Mouse (Mus musculus): ENCODE results near the gene Hist1h4d.
"Not testable (repeated sequence)": the region's sequence is repeated elsewhere in the genome, so short reads cannot be mapped to it uniquely, and the experiment has no call there.

The Hist1h4d gene

DNA sequence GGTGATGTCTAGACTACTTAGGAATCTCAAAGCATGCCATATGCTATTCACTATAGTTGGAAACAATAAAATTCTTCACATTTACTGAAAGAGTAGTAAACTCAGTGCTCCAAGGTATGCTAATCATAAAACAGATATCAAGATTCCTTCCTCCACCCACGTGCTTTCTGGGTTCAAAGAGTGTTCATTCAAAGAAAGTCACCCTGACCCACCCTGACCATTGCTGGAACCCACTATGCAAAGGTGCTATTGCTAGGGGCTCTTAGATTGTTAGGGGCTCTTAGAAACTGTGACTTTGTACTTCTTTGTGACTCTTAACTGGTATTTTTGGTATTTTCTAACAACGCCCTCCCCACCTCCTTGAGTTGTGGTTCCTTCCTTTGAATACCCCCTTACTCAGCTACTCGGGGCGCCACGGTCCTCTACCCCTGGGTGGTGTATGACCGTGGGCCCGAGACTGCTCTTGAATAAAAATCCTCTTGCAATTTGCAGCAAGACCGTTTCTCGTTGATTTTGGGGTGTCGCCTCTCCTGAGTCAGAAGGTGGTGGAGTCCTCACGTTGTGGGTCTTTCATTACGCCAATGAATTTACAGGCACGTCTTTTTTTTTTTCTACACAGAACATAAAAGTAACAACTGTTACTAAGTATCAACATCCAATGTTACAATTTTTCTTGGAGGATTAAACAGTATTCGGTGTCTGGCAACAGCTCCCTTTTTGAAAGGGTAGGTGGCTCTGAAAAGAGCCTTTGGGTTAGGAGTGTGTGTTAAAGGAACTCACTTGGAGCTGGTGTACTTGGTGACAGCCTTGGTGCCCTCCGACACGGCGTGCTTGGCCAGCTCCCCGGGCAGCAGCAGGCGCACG lies 8.1 kb upstream of the Hist1h4d start:
- not testable (repeated sequence) for DNase-seq (ENCODE audit: low read depth, low spot score)

DNA sequence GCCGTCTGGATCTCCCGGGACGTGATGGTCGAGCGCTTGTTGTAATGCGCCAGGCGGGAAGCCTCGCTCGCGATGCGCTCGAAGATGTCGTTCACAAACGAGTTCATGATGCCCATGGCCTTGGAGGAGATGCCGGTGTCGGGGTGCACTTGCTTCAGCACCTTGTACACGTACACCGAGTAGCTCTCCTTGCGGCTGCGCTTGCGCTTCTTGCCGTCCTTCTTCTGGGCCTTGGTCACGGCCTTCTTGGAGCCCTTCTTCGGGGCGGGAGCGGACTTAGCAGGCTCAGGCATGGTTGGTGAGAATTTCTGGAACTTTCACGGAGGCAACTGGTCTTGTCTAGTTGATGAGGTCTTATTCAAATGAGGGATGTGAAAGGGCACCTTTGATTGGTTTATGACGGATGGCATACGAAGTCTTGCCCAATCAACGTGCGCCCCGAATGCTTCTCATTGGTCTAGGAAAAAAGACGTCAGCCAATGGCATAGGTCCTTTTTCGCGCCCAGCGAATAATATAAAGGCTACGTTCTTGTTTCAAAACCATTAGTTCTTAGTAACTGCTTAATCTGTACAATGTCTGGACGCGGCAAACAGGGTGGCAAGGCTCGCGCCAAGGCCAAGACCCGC lies 7.4 kb upstream of the Hist1h4d start, which contains the start of the genes Hist1h2bf and Hist1h2ad:
Gene Hist1h2bf (minus strand): TSS at position 299 of the 627 bp plus-strand sequence.
Gene Hist1h2ad (plus strand): TSS at position 484 of the 627 bp plus-strand sequence.
- peak; percentile 97 for DNase-seq (ENCODE audit: low read depth, low spot score)

DNA sequence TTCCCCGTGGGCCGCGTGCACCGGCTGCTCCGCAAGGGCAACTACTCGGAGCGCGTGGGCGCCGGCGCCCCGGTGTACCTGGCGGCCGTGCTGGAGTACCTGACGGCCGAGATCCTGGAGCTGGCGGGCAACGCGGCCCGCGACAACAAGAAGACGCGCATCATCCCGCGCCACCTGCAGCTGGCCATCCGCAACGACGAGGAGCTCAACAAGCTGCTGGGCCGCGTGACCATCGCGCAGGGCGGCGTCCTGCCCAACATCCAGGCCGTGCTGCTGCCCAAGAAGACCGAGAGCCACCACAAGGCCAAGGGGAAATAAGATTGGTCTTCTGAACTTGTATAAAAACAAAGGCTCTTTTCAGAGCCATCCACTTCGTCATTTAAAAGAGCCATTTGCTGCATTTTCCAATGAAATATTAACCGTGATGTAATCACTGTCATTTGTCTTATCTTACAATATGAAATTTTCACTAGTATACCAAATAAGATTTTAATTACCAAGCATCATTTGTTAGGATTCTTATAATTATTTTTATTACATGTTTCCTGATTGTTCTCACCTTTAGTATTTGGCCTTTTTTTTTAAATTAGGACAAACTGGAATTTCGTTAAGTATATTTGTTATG lies 6.7 kb upstream of the Hist1h4d start:
- DNase-seq (ENCODE audit: low read depth, low spot score), result not testable (repeated sequence)

DNA sequence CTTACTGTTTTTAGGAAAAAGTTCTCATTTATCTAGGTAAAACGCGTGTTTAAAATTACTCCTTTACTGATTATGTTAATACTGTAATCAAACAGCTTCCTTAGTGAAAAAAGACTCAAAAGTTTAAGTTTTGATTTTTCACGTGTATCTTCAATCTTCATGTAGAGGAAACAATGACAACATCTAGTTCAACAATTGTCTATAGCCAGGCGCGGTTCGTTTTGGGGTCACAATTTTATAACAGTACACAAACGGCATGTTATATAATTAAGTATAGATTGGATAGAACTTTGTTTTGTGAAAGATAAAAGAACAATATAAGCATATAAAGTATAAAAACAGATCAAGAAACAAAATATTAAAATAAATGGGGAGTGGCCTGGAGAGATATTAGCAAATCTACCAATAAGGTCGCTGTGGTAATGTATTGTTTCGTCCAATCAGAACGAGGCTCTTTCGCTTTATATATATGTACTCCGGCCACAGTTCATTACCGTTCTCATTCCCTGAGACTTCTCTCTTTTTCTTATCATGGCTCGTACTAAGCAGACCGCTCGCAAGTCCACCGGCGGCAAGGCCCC lies 6.0 kb upstream of the Hist1h4d start, which contains the start of gene Hist1h3d:
Gene Hist1h3d (plus strand): TSS at position 493 of the 581 bp plus-strand sequence.
- peak; percentile 87 for DNase-seq (ENCODE audit: low read depth, low spot score)

DNA sequence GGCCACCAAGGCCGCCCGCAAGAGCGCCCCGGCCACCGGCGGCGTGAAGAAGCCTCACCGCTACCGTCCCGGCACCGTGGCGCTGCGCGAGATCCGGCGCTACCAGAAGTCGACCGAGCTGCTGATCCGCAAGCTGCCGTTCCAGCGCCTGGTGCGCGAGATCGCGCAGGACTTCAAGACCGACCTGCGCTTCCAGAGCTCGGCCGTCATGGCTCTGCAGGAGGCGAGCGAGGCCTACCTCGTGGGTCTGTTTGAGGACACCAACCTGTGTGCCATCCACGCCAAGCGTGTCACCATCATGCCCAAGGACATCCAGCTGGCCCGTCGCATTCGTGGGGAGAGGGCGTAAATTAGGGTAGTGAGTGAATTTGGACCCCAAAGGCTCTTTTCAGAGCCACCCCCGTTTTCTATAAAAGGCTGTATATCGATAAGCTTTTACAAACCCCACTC lies 5.5 kb upstream of the Hist1h4d start:
- not testable (repeated sequence) for DNase-seq (ENCODE audit: low read depth, low spot score)

DNA sequence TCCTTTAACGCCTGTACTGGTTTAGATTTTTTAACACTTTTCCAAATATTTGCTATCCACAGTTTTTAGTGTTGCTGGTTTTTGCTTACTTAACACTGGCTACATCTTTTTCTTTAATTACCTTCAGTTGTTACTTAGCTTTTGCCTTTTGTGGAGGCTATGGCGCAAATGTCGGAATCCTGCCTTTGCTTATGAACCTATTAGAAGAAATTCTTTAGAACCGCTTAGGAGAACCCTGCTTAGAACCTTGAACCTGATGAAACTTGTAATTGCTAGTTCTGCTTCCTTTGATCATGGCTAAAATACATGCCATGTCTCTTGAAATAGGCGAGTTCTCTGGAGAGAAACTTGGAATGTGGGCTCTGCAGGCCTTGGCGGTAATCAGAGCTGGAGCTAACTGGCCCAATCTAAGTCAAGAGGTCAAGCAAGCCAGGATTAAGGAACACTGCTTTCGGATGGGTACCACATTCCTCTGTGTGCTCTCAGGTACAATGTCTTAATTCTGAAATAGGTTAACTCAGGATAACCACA lies 5.0 kb upstream of the Hist1h4d start:
- no peak for DNase-seq (ENCODE audit: low read depth, low spot score)

DNA sequence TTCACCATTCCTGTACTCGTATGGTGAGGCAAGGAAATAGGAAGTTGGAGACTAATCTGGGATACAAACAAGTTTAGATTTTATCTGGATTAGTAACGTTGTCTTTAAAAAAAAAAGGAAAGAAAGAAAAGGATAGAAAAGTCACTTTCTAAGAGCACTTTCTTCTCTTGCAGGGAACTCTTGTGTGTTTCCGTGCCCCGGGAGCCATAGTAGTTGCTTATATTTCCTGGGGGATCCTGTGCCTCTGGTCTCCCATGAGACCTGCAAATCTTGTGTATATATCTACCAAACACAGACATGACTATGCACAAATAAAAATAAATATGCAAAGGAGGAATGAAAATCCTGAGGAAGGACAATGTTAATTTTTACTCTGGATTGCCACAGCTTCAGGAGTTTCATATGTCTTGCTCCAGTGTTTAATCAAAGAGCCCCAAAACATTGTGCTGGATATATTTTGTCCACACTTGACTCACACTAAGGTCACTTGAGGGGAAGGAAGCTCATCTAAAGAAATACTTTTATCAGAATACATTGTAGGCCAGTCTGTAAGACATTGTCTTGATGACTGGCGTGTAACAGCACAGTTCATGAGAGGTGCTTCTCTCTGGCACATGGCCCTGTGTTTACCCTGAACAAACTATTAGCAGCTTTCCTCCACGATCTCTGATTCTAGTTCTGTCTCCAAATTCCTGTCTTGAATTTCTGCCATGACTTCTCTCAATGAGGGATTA lies 4.3 kb upstream of the Hist1h4d start:
- no peak for DNase-seq (ENCODE audit: low read depth, low spot score)

DNA sequence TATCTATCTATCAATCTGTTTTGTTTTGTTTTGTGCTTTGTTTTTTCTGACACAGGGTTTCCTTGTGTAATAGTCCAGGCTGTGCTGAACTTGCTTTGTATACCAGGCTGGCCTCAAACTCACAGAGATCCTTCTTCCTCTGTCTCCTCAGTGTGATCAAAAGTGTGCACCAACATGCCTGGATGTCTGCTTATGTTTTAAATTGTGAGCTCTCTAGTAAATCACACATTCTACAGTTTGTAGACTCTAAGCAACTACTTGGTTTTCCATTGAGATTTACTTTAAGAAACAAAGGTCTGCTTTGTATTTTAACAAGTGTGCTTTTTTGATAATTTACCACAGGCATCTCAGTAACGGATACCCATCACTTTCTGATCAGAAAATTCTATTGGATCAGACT lies 3.6 kb upstream of the Hist1h4d start:
- DNase-seq (ENCODE audit: low read depth, low spot score), result no peak

DNA sequence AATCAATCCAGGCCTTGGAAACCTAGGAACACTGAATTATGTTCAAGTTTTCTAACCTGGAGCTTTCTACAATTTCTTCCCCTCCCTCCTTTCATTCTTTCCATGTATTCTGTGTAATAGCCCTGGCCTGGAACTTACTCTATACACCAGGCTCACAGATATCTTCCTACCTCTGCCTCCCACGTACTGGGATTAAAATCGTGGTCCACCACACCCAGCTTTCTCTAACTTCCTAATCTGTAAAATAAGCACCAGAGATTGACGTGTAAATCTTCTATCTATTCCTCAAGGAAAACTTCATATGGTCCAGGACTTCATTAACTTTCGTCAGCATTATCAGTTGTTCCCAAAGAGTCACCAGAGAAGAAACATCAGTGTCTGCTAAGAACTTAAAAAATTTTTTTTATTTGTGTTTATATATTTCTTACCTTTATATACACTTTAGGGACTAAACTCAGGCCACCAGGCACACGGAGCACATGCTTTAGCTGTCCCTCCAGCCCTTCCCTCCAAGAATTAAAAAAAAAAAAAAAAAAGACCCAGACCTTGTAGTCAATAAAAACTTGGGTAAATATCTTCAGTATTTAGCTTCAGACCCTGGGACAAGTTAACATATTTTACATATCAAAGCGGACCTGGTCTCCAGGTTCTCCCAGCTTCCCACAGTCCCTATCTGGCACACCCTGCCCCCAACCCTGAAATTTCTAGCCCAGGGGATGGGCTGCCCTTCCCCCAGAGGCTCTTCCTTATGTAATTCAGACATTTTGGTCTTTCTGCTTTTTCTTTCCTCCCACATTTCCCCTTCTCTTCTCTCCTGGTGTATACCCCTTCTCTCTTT lies 1.0 kb downstream of the Hist1h4d start:
- DNase-seq (ENCODE audit: low read depth, low spot score), result no peak

DNA sequence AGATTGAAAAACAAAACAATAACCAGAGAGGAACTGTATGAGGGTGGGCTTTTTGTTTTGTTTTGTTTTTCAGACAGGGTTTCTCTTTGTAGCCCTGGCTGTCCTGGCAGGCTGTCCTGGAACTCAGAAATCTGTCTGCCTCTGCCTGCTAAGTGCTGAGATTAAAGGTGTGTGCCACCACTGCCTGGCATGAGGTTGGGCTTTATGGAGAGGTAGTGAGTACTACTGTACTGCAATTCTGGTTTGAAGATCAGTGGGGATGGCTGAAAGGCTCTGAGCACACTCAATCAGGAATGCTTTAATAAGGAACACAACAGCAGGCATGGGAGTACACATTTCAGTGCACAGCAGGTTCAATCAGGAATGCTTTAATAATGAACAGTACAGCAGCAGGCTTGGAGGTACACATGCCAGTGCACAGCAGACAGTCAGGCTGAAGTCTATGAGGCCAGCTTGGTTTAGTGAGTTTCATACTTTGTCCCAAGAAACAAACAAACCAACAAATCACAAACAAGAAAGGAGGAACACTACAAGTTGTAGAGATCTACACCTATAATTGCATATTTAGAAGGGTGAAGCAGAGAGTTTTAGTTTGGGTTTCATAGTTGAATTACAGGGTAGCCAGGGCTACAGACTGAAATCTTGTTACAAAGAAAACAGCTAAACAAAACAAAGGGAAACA lies 2.1 kb downstream of the Hist1h4d start:
- no peak for DNase-seq (ENCODE audit: low read depth, low spot score)

DNA sequence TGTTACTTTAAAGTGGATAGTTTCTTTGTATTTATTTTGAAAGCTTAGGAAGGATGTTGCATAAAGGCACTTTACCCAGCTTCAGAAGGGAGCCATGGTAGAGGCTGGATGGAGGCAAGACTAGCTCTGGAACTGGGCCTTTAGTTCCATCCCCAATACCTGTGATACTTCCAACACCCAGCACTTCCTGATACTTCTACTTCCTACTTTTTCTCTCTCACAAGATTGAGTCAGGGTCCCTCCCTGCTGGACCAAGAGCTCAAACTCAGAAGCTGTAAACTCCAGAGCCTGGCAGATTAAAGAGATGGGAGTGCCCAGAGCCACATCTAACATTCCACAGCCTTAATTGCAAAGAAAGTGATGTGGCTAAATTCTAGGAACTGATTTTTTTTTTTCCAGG lies 2.9 kb downstream of the Hist1h4d start:
- DNase-seq (ENCODE audit: low read depth, low spot score), result no peak

DNA sequence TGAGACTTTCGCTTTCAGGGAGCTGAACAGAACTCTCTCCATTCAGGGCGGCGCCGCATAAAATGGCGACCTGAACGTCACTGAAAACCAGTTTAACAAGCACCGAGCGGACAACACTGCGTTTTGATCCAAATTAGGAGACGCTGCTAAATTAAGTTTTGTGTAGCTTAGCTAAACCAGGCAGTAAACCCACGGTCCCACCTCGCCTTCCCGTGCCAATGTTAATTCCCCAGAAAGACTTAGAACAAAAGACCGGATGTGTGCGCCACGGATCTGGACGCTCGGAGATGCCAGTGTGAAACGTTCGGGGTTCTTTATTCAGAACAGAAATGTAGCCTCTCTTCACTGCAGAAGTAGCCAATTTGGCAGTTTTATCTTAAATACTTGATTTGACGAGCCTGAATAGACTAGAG lies 3.6 kb downstream of the Hist1h4d start:
- DNase-seq (ENCODE audit: low read depth, low spot score), result peak; percentile 73

DNA sequence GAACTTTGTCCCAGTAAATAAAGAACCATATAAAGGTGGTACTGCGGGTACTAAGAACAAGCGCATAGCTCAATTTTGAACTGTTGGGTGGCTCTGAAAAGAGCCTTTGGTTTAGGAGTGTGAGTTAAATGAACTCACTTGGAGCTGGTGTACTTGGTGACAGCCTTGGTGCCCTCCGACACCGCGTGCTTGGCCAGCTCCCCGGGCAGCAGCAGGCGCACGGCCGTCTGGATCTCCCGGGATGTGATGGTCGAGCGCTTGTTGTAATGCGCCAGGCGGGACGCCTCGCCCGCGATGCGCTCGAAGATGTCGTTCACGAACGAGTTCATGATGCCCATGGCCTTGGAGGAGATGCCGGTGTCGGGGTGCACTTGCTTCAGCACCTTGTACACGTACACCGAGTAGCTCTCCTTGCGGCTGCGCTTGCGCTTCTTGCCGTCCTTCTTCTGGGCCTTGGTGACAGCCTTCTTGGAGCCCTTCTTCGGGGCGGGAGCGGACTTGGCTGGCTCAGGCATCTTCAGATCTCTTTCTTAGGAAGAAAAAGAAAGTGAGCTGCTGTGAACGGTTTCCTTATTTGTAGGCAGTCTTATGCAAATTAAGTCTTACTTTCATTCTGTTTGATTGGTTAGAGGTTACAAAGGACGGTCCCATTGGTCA lies 4.2 kb downstream of the Hist1h4d start:
- peak; percentile 91 for DNase-seq (ENCODE audit: low read depth, low spot score)

DNA sequence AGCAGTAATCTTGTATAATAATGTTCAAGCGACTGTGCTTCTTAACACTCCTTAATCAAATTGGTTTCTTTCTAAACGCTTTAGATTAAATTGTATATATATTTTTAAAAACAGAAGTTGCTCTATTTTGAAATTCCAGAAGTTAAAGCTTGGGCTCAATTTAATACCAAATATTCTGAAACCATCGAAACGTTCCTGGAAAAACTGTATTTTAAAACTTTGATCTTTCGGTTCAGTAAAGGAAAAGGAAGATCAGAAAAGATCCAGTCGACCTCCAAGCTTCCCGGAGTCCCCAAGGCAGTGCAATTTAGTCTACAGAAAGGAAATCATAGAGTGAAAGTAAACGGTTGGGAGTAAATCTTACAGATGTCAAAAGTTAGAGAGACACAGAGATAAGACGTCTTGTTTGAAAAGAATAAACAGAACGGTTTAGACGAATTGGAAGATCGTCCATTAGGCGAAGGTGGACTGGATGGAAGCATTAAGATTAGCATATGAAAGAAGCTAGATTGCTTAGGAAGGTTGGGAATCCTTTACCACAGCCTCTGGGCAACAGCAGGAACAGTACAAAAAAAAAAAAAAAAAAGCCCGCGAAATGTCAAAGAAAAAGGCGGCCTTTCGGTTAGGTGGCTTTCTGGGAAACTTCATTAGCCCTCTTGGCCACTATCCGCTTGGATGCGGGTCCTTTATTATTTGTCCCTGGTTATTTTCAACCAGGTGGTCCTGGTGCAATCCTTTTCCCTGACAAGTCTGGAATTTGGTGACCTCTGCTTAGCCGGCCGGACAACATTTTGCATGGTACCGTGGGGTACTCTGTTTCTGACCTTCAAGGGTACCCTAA lies 4.9 kb downstream of the Hist1h4d start:
- no peak for DNase-seq (ENCODE audit: low read depth, low spot score)

DNA sequence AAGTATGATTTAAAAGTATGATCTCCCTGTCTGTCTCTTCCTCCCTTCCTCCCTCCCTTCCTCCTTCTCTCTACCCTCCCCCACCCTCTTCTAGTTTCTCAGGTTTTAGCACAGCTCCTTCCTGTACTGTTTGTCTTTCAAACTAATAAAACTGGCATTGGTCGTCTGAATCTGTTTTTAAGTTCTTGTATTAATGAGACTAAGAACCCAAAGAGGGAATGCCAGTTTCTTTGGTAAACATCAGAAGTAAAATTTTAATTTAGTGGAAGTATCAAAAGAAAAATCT lies 5.5 kb downstream of the Hist1h4d start:
- no peak for DNase-seq (ENCODE audit: low read depth, low spot score)

DNA sequence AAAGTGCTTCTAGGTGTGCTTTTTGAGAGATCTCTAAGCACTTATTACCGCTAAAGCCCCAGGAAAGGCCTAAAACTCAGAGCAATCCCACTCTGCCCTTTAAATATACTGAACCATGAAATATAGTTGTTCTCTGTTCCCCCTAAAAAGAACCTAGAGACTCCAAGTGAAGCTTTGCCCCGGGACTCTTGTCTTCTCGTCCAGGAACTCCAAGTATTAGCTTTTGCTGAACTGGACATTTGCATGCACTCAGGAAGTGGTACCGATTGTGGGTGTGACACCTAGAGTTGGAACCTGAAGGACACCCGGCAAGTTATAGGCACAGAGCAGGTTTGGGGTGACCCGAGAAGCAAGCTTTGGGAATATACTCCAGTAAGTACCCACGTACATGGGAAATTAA lies 9.8 kb downstream of the Hist1h4d start:
- no peak for DNase-seq (ENCODE audit: low read depth, low spot score)

DNA sequence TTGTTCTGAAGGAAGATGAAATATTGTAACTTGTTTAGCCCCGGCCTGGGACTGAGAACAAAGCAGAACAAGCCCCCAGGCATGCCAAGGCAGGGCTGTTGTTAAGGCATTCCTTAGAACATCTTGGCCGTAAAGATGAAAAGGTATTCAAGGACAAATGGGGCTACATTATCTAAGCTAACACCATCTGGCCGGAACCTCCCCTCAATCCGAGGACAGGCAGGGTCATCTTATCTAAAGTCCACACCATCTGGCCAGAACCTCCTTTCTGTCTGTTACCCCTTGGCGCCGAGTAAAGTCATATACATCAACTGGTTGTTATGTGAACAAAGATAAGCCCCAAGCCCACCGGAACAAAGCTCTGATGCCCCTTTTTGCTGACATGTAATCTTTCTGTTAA lies 10.5 kb downstream of the Hist1h4d start:
- not testable (repeated sequence) for DNase-seq (ENCODE audit: low read depth, low spot score)

DNA sequence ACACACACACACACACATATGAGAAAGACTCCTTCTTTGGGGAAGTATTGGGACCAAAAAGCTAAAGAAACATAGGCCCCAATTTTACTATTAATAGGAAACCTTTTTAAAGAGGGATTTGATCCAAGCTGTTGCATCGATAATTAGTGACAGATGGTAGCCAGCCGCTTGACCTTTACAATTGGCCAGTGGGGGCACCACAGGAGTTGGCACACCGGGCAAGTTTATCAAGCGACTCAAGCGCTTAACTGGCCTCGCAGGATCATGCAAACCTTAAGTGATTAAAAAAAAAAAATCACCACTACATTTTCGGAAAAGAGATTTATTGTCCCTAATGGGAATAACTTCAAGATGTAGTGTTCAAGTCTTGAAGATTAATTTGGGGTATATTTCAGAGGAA lies 11.2 kb downstream of the Hist1h4d start:
- no peak for DNase-seq (ENCODE audit: low read depth, low spot score)
